Mouse (Mus musculus): ENCODE measurements around the gene Hmgcs1. TPM values are rescaled to one million over a fixed set of nuclear protein-coding genes. Genes with fewer than 3 reads are reported as not detected.
"Not testable (repeated sequence)": the region's sequence is repeated elsewhere in the genome, so short reads cannot be mapped to it uniquely, and the experiment has no call there.

The Hmgcs1 gene
- total RNA-seq, 2 experiments from 2014 or later: 80.8 to 92.4 TPM

- DNase-seq (ENCODE audit: low spot score in 2 of 2): no peak
Observed at GRCm38 (mm10) chr13:119698436-119698835, 8.3 kb downstream of the Hmgcs1 start.

GRCm38 (mm10) chr13:119704280-119704679 lies 14.1 kb downstream of the Hmgcs1 start:
- no peak for DNase-seq (ENCODE audit: low spot score in 2 of 2)

- not testable (repeated sequence) for DNase-seq (ENCODE audit: low spot score in 2 of 2)
Observed at GRCm38 (mm10) chr13:119706278-119706880, 16.2 kb downstream of the Hmgcs1 start.

- DNase-seq (ENCODE audit: low spot score in 2 of 2): no peak
Observed at GRCm38 (mm10) chr13:119706953-119707352, 16.8 kb downstream of the Hmgcs1 start.

- no peak for DNase-seq (ENCODE audit: low spot score in 2 of 2)
Observed at GRCm38 (mm10) chr13:119707906-119708305, 17.7 kb downstream of the Hmgcs1 start.

- no peak for DNase-seq (ENCODE audit: low spot score in 2 of 2)
Observed at GRCm38 (mm10) chr13:119708941-119709340, 18.8 kb downstream of the Hmgcs1 start.

GRCm38 (mm10) chr13:119709388-119710267 lies 19.4 kb downstream of the Hmgcs1 start:
- no peak for DNase-seq (ENCODE audit: low spot score in 2 of 2)

GRCm38 (mm10) chr13:119710268-119710610 lies 20.1 kb downstream of the Hmgcs1 start:
- DNase-seq (ENCODE audit: low spot score in 2 of 2): no peak

- no peak for DNase-seq (ENCODE audit: low spot score in 2 of 2)
Observed at GRCm38 (mm10) chr13:119712463-119712862, 22.3 kb downstream of the Hmgcs1 start.

GRCm38 (mm10) chr13:119713107-119713787 lies 23.1 kb downstream of the Hmgcs1 start:
- no peak for DNase-seq (ENCODE audit: low spot score in 2 of 2)

- no peak for DNase-seq (ENCODE audit: low spot score in 2 of 2)
Observed at GRCm38 (mm10) chr13:119713821-119714220, 23.6 kb downstream of the Hmgcs1 start.

GRCm38 (mm10) chr13:119716105-119716504 lies 25.9 kb downstream of the Hmgcs1 start:
- DNase-seq (ENCODE audit: low spot score in 2 of 2): no peak

- DNase-seq (ENCODE audit: low spot score in 2 of 2): no peak
Observed at GRCm38 (mm10) chr13:119722447-119722846, 32.3 kb downstream of the Hmgcs1 start.

- DNase-seq (ENCODE audit: low spot score in 2 of 2): no peak
Observed at GRCm38 (mm10) chr13:119723368-119723767, 33.2 kb downstream of the Hmgcs1 start.

GRCm38 (mm10) chr13:119724541-119724940 lies 34.4 kb downstream of the Hmgcs1 start:
- no peak for DNase-seq (ENCODE audit: low spot score in 2 of 2)

GRCm38 (mm10) chr13:119727608-119728387 lies 37.6 kb downstream of the Hmgcs1 start:
- peak in 1 of 2 experiments; percentile 26 for DNase-seq (ENCODE audit: low spot score in 2 of 2)

GRCm38 (mm10) chr13:119729406-119729805 lies 39.2 kb downstream of the Hmgcs1 start:
- no peak for DNase-seq (ENCODE audit: low spot score in 2 of 2)

- DNase-seq (ENCODE audit: low spot score in 2 of 2): no peak
Observed at GRCm38 (mm10) chr13:119731448-119731847, 41.3 kb downstream of the Hmgcs1 start.

- DNase-seq (ENCODE audit: low spot score in 2 of 2): no peak
Observed at GRCm38 (mm10) chr13:119741390-119742237, 51.4 kb downstream of the Hmgcs1 start.

- DNase-seq (ENCODE audit: low spot score in 2 of 2): no peak
Observed at GRCm38 (mm10) chr13:119742711-119743415, 52.7 kb downstream of the Hmgcs1 start.
